Mouse (Mus musculus): Measurements from ENCODE around the gene Cttnbp2.

Cttnbp2 gene

DNA sequence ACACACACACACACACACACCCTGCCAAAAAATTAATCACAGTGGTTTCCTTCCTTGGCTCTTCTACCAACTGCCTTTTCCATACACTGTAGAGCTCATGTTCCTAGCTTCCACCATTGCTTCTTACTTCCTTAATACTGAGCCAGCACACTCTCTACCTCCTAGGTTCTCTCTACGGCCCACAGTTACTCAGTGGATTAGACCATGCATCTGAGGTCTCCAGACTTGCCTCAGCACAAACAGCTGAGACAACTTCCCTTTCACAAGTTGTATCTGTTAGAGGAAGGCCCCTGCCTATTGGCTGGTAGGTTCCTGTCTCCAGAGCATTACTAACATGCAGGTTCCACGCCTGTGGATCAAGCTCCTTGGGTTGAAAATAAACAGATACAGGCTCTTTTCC is 45.4 kb downstream of the Cttnbp2 start:
- in situ Hi-C loops (cut with MboI, MseI), result no loop called here

DNA sequence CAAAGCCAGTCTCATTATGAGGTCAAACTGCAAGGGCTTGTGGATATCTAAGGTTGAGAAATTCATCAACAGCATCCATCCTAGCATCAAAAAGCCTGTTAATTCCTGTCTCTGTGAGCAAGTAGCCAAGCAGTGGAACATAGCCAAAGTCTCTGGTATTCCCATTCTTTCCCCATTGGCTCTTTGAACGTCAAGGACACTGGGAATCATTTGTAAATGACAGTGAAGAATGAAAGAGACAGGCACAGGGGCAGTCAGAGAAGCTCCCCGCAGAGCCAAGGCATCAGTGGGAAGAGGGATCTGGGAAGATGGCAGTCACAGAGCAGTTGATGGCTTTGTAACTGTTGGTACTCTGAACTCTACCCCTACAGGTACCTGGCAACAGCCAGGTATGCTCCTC is 46.9 kb downstream of the Cttnbp2 start:
- in situ Hi-C loops (cut with MboI, MseI), result no loop called here

DNA sequence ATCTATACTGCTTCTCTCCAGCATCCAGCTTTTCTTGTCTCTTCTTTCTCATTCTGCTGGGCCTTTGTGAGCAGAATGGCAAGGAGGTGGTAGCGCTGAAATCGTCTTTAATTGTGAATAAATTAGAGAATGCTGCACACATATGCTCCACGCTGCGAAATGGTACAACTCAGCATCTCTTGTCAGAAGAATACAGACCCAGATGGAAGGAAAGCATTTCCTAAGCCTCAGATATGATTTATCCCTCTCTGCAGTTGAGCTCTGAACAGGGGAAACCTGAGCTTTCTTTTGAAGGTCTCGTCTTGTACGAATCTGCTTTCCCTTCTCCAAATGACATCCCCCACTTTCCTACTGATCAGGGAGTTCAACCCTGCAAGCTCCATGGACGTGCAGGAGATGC is 48.4 kb downstream of the Cttnbp2 start:
- in situ Hi-C loops (cut with MboI, MseI), result no loop called here

DNA sequence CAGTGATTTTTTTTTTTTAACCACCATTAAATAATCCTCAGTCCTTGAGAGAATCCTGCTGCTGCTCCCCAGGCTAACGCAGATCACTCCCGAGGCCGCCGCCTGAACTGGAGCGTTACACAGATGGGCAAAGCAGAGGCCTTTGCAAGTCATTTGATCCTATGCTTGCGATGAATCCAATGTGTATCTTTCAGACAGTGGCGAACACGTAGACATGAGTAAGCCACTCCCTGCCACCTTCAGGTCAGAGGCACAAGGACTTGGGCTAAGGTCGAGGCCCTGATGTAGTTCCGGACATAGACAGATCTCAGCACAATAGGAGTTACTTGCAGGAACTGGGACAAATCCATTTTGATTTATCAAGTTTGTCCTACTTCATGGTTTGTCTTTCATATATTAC is 49.0 kb downstream of the Cttnbp2 start:
- in situ Hi-C loops (cut with MboI, MseI), result no loop called here

DNA sequence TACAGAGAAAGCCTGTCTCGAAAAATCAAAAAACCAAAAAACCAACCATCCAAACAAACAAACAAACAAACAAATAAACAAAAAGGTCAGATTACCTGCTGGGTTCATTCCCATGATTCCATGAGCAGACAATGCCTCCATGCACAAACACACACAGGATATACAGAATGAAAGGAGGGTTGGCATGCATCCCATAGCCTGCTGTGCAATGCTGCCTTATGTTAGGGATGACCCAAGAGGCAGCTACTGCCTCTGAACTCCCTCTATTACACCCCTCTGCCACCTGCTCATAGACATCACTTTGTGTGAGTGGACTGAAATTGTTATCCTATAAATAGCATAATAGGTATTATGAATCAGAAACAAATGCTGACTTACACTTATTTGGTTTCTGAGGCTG is 55.0 kb downstream of the Cttnbp2 start:
- in situ Hi-C loops (cut with MboI, MseI), result no loop called here

DNA sequence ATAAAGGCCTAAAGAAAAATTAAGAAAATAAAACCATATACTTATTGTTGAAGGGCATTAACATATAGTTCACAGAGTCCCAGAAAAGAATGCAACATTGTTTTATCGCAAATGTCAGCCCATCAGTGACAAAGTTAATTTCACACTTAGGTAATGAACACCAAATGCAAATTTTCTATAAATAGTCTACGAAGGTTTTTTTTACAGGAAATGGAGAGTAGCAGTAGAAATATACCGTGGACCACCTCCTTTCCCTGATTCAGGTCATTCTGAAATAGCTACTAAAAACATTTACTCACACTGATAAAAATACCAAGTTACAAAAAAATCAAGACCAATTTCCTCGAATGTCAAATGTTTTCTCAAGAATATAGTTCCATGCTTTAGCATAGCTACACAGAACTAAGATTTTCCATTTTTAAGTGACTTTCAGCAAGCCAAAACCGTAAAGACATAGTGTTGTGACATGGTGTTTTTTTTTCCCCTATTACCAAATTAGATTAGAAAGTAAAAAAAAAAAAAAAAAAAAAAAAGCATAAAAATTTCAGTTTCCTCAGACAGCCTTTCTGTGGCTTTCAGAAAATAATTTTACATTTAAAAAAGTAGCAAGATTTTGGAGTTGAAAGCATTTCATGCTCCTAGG is 64.0 kb downstream of the Cttnbp2 start:
- in situ Hi-C loops (cut with MboI, MseI), result no loop called here

DNA sequence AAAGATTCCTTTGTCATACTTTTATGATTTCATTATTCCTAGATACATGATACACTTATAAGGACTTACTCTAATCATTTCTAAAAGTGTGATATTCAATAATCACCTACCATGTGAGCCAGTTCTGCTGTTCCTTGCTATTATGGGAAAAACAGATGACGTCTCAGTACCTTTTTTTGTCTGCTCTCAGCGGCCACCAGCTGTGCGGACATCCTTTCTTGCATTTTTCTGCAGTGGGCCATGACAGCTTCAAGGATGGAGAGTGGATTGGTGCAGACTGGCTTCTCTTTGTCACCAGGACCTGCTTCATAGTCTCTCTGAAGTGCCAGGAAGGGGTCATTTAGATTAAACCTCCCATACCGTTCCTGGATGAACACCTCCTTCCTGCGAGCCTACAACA is 66.6 kb downstream of the Cttnbp2 start:
- in situ Hi-C loops (cut with MboI, MseI), result no loop called here

DNA sequence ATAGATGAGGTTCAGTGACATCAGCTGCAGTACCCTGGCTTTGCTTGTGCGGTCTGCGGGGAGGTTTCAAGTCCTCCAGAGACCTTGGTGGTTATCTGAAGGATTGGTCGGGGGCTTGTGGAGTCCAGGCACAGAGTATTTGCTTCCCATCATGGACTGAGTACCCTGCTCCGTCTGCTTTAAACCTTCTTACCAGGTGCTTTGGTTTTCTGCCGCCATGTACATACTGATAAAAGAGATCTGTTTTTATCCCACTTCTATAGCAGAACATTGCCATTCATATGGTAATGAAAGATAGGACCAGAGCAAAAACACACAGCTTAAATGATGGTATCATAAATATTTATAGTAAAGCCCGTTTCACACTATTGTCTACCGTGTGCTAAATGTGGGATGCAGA is 67.7 kb downstream of the Cttnbp2 start:
- in situ Hi-C loops (cut with MboI, MseI), result no loop called here

DNA sequence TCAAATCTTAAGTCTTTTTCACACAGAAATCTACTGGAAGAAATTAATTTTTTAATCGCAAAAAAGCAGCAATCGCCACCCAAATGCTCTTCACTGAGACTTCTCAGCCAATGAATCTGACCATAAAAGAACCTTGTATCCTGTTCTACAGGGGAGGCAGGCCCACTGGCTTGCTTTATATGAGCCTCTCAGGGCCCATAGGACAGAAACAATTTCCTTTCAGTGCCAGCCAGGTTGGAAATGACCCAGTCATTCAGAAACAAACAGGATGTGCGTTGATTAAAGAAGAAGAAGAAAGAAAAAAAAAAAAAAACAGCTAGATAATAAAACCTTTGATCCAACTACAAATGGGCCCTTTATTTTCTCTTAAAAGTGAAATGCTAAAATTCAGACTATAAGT is 68.3 kb downstream of the Cttnbp2 start:
- in situ Hi-C loops (cut with MboI, MseI), result no loop called here

DNA sequence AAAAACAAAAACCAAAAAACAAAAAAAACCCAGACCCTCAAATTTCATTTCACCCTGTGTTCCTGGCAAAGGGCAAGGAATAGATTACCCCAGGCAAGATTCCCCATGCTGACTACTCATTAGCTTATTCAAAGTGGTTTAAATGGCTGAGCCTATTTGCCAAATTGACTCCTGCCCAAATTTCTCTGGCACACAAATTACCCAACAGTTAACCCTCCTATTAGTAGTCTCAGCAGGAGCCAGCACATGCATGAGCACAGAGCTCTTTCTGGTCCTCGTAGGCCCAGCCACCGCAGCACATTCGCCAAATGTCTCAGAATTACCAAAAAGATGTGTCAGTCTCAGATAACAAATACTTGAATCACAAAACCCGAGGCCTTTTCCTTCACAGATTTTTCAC is 68.9 kb downstream of the Cttnbp2 start:
- in situ Hi-C loops (cut with MboI, MseI), result no loop called here

DNA sequence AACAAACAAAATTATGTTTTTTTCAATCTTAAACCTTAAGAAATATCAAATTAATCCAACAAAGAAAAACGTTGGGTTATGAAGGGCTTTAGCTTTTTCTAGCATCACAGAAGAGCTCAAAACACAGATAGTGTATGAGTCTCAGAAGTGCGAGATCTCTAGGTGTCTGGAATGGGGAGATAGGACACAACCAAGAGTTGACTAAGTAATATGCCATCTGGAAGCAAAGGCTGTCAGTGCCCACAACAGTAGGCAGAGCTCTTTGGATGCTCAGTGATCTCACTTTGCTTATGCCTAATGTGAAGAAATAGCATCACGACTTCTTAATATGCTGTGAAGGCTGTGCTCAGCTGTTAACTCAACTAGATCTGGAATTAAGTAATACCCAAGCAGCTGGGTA is 72.3 kb downstream of the Cttnbp2 start:
- in situ Hi-C loops (cut with MboI, MseI), result no loop called here

DNA sequence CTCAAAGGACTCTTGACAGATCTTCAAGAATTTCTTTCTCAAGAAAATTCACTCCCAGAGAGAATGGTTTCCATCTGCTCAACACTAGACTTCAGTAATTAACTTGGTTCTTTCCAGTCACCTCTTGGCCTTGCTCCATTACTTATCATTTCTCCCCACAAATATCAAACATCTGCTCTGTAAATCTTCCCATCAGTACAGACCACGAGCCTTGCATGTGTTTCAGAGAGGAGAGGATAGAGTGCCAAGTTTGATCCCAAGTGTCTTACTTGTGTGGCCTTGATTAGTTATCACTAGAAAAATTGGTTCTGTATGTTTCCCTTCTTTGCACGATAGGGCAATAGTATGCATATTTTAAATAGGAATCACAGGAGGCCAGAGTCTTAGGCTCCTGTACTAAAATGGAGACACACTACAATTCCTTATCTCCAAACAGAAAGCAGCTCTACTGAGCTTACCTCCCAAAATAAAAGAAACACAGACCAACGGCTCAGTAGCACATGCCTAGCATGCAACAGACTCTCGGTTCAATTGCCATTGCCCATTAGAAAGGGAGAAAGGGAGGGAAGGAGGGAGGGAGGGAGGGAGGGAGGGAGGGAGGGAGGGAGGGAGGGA is 73.6 kb downstream of the Cttnbp2 start:
- in situ Hi-C loops (cut with MboI, MseI), result no loop called here

DNA sequence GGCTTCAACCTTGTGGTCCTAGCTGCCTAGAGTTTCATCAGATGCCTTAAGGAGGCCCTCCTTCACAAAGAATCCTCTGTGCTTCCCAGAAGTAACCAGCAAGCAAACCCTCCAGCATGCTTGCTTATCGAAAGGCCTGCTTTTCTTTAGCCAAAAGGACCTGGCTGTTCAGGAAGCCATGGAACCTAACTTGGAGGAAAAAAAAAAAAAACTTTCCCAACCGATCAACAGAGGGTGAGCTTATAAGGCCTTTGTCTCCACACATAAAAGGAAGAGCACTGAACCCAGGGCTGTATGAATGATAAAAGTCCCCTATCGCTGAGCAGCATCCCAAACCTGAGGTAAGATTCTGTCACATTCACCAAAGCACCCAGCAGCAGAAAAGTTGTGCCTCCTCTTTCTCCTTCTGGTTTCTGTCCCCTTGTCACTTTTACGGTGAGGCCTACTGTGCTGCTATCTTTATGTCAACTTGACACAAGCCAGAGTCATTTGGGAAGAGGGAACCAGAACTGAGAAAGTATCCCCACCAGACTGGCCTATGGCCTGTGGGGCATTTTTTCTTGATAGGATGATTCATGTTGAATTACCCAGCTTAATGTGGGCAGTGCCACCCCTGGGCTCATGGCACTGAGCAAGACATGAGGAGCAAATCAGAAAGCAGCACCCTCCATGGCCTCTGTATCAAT is 78.4 kb downstream of the Cttnbp2 start:
- in situ Hi-C loops (cut with MboI, MseI), result no loop called here

DNA sequence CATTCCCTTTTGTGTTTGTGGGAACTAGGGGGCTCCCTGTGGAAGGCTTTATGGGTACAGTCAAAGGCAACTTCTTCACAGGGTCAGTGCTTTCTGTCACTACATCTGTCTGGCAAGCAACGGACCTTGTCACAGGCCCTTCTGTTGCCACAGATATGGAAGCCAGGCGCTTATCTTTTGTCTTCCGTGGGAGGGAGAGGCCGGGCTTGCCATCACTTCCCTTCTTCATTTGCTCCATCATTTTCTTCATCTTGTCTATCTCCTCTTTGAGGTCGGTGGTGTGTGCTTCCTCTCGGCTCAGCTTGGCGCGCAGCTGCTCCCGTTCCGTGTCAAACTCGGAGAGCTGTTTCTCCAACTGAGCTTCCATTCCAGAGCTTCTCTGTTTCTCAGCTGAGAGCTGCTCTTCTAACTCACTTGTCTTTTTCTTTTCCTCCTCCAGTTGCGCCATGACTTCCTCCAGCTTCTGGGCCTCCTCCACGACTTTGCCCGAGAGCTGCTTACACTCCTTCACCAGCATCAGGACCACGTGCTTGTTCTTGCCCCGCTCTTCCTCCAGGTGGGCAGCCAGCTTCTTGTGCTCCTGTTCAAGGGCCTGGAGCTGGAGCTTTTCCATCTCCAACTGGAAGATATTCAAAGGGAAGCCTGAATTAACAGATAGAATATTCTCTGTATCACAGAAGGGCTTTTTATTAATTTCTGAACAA is 79.7 kb downstream of the Cttnbp2 start:
- in situ Hi-C loops (cut with MboI, MseI), result no loop called here

DNA sequence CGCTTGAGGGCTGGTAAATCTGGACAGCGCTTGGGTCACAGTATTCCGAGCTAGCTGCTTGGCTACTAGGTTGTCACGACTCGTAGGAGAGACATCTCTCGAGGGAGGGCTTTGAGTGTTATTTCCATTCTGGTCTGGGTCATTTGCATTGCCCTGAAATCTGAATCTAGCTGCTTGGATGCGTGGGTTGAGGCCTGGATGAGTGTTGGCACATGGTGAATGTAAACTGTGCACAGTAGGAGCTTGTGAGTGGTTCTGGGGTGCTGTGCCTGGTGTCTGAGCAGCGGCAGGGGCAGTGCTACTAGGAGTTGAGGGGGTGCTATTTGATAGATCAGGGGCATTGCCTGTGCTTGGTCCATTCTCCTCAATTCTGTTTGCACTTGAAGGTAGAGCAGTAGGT is 80.3 kb downstream of the Cttnbp2 start:
- in situ Hi-C loops (cut with MboI, MseI), result no loop called here

DNA sequence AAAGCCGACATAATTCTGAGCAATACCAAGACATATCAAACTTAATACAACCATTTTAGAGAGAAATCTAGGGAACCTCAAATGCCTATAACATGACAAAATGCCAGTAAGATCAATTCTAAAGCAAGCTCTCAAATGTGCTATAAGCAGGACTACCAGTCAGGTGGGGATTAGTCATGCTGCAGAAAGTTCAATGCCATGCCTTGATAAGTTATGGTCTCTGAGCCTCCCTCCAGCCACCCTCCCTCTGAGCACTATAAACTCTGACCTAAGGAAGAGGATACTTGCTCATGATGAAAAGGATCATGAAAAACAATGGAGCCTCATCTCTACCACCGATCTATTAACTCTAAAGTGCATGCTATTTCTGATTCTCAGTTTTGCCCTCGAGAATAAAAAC is 82.3 kb downstream of the Cttnbp2 start:
- in situ Hi-C loops (cut with MboI, MseI), result no loop called here

DNA sequence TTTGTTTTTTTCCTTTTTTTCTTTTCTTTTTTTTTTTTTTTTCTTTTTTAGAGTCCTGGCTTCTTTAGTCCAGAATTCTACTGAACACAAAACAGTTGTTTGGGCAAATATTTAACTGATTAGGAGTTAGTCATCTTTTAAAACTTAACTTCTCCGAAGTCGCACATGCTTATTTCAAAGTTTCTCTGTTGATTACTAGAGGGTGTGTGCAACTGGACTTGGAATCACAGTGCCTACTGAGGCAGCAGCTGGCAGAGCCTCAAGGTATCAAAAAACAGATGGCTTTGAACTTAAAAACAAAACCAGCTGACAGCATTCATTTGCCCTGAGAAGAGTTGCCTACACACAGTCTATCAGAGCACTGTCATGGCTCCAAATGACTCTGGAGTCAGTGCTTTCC is 82.8 kb downstream of the Cttnbp2 start:
- in situ Hi-C loops (cut with MboI, MseI), result no loop called here

DNA sequence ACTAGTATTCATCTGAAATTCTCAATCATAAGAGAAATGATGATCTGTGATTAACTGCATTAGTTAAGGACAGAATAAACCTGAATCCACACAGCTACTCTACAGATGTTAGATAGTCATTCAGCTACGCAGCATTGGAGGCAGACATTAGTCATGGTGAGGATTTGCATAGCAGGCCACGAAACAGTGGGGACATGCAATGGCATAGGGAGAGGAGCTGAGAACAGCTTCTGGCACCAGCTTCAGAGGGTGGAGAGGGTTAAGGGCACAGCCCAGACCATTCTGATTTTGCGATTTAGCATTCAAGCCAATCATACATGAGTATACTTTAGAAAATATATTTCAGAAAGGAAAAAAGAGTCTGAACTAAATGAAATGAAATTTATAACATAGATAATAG is 84.6 kb downstream of the Cttnbp2 start:
- in situ Hi-C loops (cut with MboI, MseI), result no loop called here

DNA sequence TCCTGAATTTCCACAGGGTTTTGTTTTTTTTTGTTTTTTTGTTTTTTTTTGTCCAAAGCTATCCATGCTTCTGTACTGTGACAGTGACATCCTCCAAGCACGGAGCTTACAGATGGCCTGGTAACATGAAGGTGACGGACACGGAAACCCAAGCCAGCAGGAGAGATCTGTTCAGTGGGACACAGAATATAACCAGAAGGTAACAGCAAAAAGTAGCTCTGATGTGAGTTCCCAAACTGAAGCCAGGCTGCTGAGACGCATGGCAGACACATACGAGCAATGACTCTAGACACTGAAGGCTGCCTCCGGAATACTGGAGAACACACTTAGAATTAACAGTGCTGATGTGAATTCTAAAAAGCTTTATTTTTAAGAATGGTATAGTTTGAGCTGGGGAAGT is 89.8 kb downstream of the Cttnbp2 start:
- in situ Hi-C loops (cut with MboI, MseI), result no loop called here

DNA sequence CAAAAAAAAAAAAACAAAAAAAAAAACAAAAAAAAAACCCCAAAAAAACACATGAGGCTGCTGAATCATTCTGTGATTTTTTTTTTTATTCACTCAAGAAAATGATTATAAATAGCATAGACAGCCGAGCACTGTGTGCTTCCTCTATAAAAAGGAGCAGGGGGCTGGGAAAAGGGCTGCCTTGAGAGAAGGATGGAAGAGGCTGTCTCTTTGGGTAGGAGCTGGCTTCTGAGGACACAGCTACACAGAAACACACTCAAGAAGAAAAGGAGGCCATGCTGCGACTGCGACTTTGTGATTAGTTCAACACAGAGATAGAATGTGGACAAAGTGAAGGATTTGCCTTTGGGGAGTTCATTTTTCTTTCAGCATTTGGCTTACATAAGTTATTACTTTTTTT is 90.3 kb downstream of the Cttnbp2 start:
- in situ Hi-C loops (cut with MboI, MseI), result no loop called here

DNA sequence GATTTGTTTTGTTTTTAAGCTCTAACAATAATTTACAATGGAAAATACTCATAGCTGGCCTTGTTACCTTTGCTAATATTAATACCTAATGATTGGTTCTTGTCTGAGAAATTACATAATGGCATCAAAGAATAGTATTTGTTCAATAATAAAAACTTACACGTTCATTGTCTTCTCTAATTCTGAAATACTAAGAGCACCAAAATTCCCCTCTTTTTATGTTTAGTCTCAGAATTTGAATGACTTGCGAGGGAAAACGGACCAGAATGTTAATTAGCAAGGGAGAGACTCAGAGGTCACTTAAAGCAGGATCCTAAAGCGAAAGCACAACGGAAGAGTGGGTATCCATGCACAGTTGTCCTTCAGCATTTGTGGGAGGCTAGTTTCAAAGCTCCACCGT is 91.5 kb downstream of the Cttnbp2 start:
- in situ Hi-C loops (cut with MboI, MseI), result no loop called here

DNA sequence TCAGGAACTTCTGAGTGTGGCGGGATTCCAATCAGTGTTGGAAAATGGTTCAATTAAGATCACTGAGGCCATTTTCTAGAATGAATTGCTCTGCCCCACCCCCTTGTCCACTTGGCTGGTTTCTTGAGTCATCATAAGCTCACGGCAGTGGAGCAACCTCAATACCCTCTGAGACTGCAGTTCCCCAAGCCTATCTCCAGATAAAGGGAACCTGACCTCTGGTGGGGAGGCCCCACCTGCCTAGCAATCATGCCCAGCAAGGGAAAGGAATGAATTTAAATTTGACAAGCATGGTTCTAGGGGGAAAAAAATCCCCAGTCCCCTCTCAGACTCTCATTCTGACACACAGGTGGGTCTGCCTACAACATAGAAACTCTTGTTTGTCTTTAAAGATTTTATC is 93.1 kb downstream of the Cttnbp2 start:
- in situ Hi-C loops (cut with MboI, MseI), result no loop called here

DNA sequence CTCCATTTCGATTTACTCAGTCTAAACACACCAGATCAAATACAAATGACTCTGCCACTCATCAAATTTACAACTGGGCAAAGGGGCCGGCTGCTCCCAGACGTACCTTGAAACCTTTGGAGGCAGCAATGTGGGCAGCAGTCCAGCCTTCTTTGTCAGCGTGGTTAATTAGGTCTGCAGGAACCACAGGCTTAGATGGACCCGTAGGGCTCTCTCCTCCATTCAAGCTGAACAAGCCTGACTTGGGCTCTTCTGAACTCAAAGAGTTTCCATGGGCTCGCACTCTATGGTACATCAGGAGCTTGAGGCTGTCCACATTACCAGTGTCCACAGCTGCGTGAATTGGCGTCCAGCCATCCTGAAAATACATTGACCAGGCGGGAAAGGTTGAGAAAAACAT is 94.0 kb downstream of the Cttnbp2 start:
- in situ Hi-C loops (cut with MboI, MseI), result no loop called here

Data from T-helper 2 cell (primary cell).